ENCODE assay signal across 8 mouse cellular contexts in genomic region chr9:40268748-40269102, GRCm38 (mm10). TPM values are rescaled to one million over a fixed set of nuclear protein-coding genes. Genes with fewer than 3 reads are reported as not detected.
DNase-seq lines count a peak whose midpoint lies in the region; ATAC-seq and TF ChIP-seq lines count a peak whose summit lies in the region.

No protein-coding gene starts in this region.

- 1% methylated on average over 4 of the region's 4 CpGs for WGBS in heart, embryonic 12.5 days
- WGBS in hindbrain, embryonic 15.5 days: 6% methylated on average over 4 of the region's 4 CpGs
- 9% methylated on average over 4 of the region's 4 CpGs for WGBS in midbrain, embryonic 14.5 days

- no peak overlapping the region for H3K27ac ChIP-seq in heart, embryonic 12.5 days (ENCODE audit: poor library complexity, severe bottlenecking)
- H3K27ac ChIP-seq in bone marrow macrophage, adult 2 months (ENCODE audit: insufficient read depth, low read depth, low read length): no peak overlapping the region
- H3K27ac ChIP-seq in hindbrain, embryonic 15.5 days (replicated peaks): peak overlapping the region; percentile 89
- peak overlapping the region; percentile 26 for H3K27ac ChIP-seq in midbrain, embryonic 14.5 days (replicated peaks; ENCODE audit: low read depth, low read length)

- peak overlapping the region; percentile 75 for H3K4me2 ChIP-seq in heart, embryonic 12.5 days
- peak overlapping the region; percentile 65 for H3K4me2 ChIP-seq in hindbrain, embryonic 15.5 days
- H3K4me2 ChIP-seq in midbrain, embryonic 14.5 days (ENCODE audit: low read length): peak overlapping the region; percentile 71

- H3K27me3 ChIP-seq in heart, embryonic 12.5 days (replicated peaks): peaks cover 32% of the 10 kb centered on the region
- H3K27me3 ChIP-seq in hindbrain, embryonic 15.5 days: no peaks in the 10 kb centered on the region
- no peaks in the 10 kb centered on the region for H3K27me3 ChIP-seq in midbrain, embryonic 14.5 days (ENCODE audit: control insufficient read depth, insufficient read depth, low read length)

- no peak for TF ChIP-seq CTCF in bone marrow macrophage, adult 2 months (IDR thresholded peaks at IDR 0.05; ENCODE audit: low read depth, low read length)

- intact Hi-C loops in heart, postnatal 14 days (cut with DNase I): no loop called here

- ATAC-seq in heart, embryonic 12.5 days (ENCODE audit: insufficient number of reproducible peaks, low FRiP score): peak; percentile 43
- ATAC-seq in hindbrain, embryonic 15.5 days (ENCODE audit: low FRiP score, low read depth): no peak; the same call in 1 of the 2 replicates
- peak; percentile 29; the same call in 1 of the 2 replicates for ATAC-seq in midbrain, embryonic 14.5 days (ENCODE audit: low FRiP score, low TSS enrichment)

- no peak overlapping the region for H3K9ac ChIP-seq in heart, embryonic 12.5 days
- H3K9ac ChIP-seq in hindbrain, embryonic 15.5 days: peak overlapping the region; percentile 82
- H3K9ac ChIP-seq in midbrain, embryonic 14.5 days (replicated peaks; ENCODE audit: low read length): peak overlapping the region; percentile 64

- DNase-seq in heart, postnatal 14 days: no peak
- DNase-seq in midbrain, embryonic 14.5 days: no peak
- DNase-seq in cerebellum, postnatal 25 days: no peak
- no peak for DNase-seq in gastrocnemius, adult 18-20 months (ENCODE audit: low spot score)
- no peak for DNase-seq in spleen, postnatal 36 days (ENCODE audit: low spot score in 2 of 2)

- no peak for TF ChIP-seq POLR2A in bone marrow macrophage, adult 2 months (IDR thresholded peaks at IDR 0.05; ENCODE audit: borderline replicate concordance, low read depth, low read length)

- peak overlapping the region; percentile 41 for H3K4me3 ChIP-seq in heart, embryonic 12.5 days
- H3K4me3 ChIP-seq in bone marrow macrophage, adult 2 months (ENCODE audit: insufficient read depth, low read length): peak overlapping the region; percentile 56
- peak overlapping the region; percentile 68 for H3K4me3 ChIP-seq in hindbrain, embryonic 15.5 days
- peak overlapping the region; percentile 58 for H3K4me3 ChIP-seq in midbrain, embryonic 14.5 days (replicated peaks; ENCODE audit: low read depth, low read length)

- H3K4me1 ChIP-seq in heart, embryonic 12.5 days (replicated peaks): peaks cover 12% of the 10 kb centered on the region
- peaks cover 27% of the 10 kb centered on the region for H3K4me1 ChIP-seq in bone marrow macrophage, adult 2 months (ENCODE audit: control insufficient read depth, insufficient read depth, low read length)
- H3K4me1 ChIP-seq in hindbrain, embryonic 15.5 days (replicated peaks): peaks cover 41% of the 10 kb centered on the region
- H3K4me1 ChIP-seq in midbrain, embryonic 14.5 days (ENCODE audit: control insufficient read depth, insufficient read depth, low read length): peaks cover 31% of the 10 kb centered on the region

- no peaks in the 10 kb centered on the region for H3K9me3 ChIP-seq in heart, embryonic 12.5 days (replicated peaks)
- H3K9me3 ChIP-seq in hindbrain, embryonic 15.5 days: no peaks in the 10 kb centered on the region
- H3K9me3 ChIP-seq in midbrain, embryonic 14.5 days (ENCODE audit: control insufficient read depth, low read length): no peaks in the 10 kb centered on the region

- no peaks in the 10 kb centered on the region for H3K36me3 ChIP-seq in heart, embryonic 12.5 days
- no peaks in the 10 kb centered on the region for H3K36me3 ChIP-seq in hindbrain, embryonic 15.5 days
- no peaks in the 10 kb centered on the region for H3K36me3 ChIP-seq in midbrain, embryonic 14.5 days (ENCODE audit: control insufficient read depth, insufficient read depth, low read length)

RNA-seq across cellular contexts. Expression of gene Scn3b, which starts 0.3 kb away (rescaled TPM):
- 0.35 and 0.61 TPM in 2 replicates for polyA plus RNA-seq in heart, embryonic 12.5 days (2016; fragmentation: Nextera tagmentation; extraction: Ambion mirVana)
- total RNA-seq in heart, postnatal 14 days (2021): 1 to 10 TPM in 1 of 2 experiments, under 1 TPM in 1; 0.95 to 1.3 TPM
- 0.52 and 1.1 TPM in 2 replicates for polyA plus RNA-seq in bone marrow macrophage, adult 2 months (2012; ENCODE audit: insufficient read depth, insufficient read length, missing spikeins)
- 137 and 151 TPM in 2 replicates for polyA plus RNA-seq in hindbrain, embryonic 15.5 days (2015; fragmentation: Nextera tagmentation; extraction: Ambion mirVana)
- polyA plus RNA-seq in midbrain, embryonic 14.5 days (2014; fragmentation: Nextera tagmentation; extraction: Ambion mirVana): 142 and 154 TPM in 2 replicates
- 1 to 10 TPM; 1.1 to 2.3 TPM for total RNA-seq in gastrocnemius, adult 18-20 months (2021)

Comparison
In these comparisons a context has a peak if more than half of its experiments do, and no peak if none do; other contexts are left out.
1. H3K27ac ChIP-seq: peak in hindbrain, embryonic 15.5 days (single experiment) and midbrain, embryonic 14.5 days (single experiment); none in heart, embryonic 12.5 days (single experiment) and bone marrow macrophage, adult 2 months (single experiment).
2. RNA of gene Scn3b, which starts 0.3 kb away (polyA plus RNA-seq): 142 to 154 TPM in midbrain, embryonic 14.5 days and 137 to 151 TPM in hindbrain, embryonic 15.5 days; 0.52 to 1.1 TPM in bone marrow macrophage, adult 2 months and 0.35 to 0.61 TPM in heart, embryonic 12.5 days; every median in the first group is over 10 times any median in the second.
3. Peak in every context shown above with its lines, with median percentiles within 50 percentile points of each other: H3K4me2 ChIP-seq and H3K4me3 ChIP-seq.